Mouse (Mus musculus) small intestine, adult 2 months (tissue): Measurements from ENCODE around the gene Dcst2.

Source experiments
- CTCF ChIP-seq: fragments of 200-500 bp; IDR thresholded peaks from 2 replicates; pipeline ENCODE4 v1.5.1; 2012; ENCODE audit warnings: low read depth, mild to moderate bottlenecking, control low read depth, inconsistent platforms, low read length, moderate library complexity, mixed read lengths; ENCODE audit not compliant: insufficient replicate concordance, insufficient read length; ENCODE audit errors: extremely low read depth
- POLR2A ChIP-seq: fragments of 200-500 bp; IDR thresholded peaks from 2 replicates; pipeline ENCODE4 v1.6.1; 2012; ENCODE audit warnings: low read depth, mild to moderate bottlenecking, control low read depth, inconsistent platforms, low read length, moderate library complexity

- no peak for TF ChIP-seq POLR2A
- no peak for TF ChIP-seq CTCF
Observed at GRCm38 (mm10) chr3:89346815-89347540, 14.8 kb upstream of the Dcst2 start.
